Mouse (Mus musculus) testis, adult 2 months (tissue): ENCODE results near the gene Foxj3.

ENCODE experiments used
- CTCF ChIP-seq: fragments of 200-500 bp; IDR thresholded peaks from 2 replicates; pipeline ENCODE4 v1.5.1; 2012; ENCODE audit warnings: low read depth, mild to moderate bottlenecking, inconsistent platforms, low read length, moderate library complexity; ENCODE audit not compliant: control insufficient read depth, insufficient read depth, insufficient replicate concordance
- POLR2A ChIP-seq: fragments of 200-500 bp; IDR thresholded peaks from 2 replicates; pipeline ENCODE4 v1.6.1; 2012; ENCODE audit warnings: low read depth, mild to moderate bottlenecking, inconsistent platforms, low read length, moderate library complexity; ENCODE audit not compliant: control insufficient read depth

DNA sequence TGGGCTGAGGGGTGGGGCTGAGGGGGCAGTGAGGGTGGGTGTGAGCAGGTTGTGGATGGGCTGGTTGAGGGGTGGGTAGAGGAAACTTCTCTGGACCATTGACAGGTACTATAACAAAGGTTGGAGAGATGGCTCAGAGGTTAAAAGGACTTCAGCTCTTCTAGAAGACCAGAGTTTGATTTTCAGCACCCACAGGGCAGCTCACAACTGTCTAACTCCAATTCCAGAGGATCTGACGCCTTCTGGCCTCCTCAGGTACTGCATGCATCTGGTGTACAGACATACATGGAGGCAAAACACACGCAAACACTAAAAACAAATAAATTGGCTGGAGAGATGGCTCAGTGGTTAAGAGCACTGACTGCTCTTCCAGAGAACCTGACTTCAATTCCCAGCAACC, 25.2 kb upstream of the Foxj3 start:
- no peak for TF ChIP-seq POLR2A
- TF ChIP-seq CTCF, result no peak
